In genomic region chr1:192789111-192789522, GRCm38 (mm10) we compare ENCODE assay signal across 8 mouse cellular contexts. TPM values are rescaled to one million over a fixed set of nuclear protein-coding genes. Genes with fewer than 3 reads are reported as not detected.
DNase-seq lines count a peak whose midpoint lies in the region; ATAC-seq lines count a peak whose summit lies in the region.

No protein-coding gene starts in this region.

- intact Hi-C loops in gastrocnemius, postnatal 14 days (cut with DNase I; ENCODE audit: low total_unique reads), result loop anchor here (10.0 kb wide), 1 partner anchor 126 kb away; no protein-coding TSS in a partner anchor

- no peaks in the 10 kb centered on the region for H3K9me3 ChIP-seq in hindbrain, embryonic 15.5 days
- no peaks in the 10 kb centered on the region for H3K9me3 ChIP-seq in limb, embryonic 10.5 days (replicated peaks)
- no peaks in the 10 kb centered on the region for H3K9me3 ChIP-seq in stomach, embryonic 16.5 days (replicated peaks; ENCODE audit: control insufficient read depth, low read length)

- peaks cover 24% of the 10 kb centered on the region for H3K4me1 ChIP-seq in hindbrain, embryonic 15.5 days (replicated peaks)
- peaks cover 87% of the 10 kb centered on the region for H3K4me1 ChIP-seq in limb, embryonic 10.5 days
- H3K4me1 ChIP-seq in stomach, embryonic 16.5 days (ENCODE audit: control insufficient read depth, insufficient read depth, low read length), result peaks cover 41% of the 10 kb centered on the region

- no peak overlapping the region for H3K9ac ChIP-seq in hindbrain, embryonic 15.5 days
- H3K9ac ChIP-seq in stomach, embryonic 16.5 days (ENCODE audit: low read length), result peak overlapping the region; percentile 2; the same call in 1 of the 2 replicates

- peak overlapping the region; percentile 65 for H3K27ac ChIP-seq in hindbrain, embryonic 15.5 days (replicated peaks)
- H3K27ac ChIP-seq in limb, embryonic 10.5 days, result peak overlapping the region; percentile 88
- peak overlapping the region; percentile 89 for H3K27ac ChIP-seq in stomach, embryonic 16.5 days (ENCODE audit: low read length)

- H3K4me2 ChIP-seq in hindbrain, embryonic 15.5 days, result no peak overlapping the region
- H3K4me2 ChIP-seq in stomach, embryonic 16.5 days (ENCODE audit: low read depth, low read length), result no peak overlapping the region

- peak; percentile 75 for ATAC-seq in hindbrain, embryonic 15.5 days (ENCODE audit: low FRiP score, low read depth)
- ATAC-seq in stomach, embryonic 16.5 days (ENCODE audit: insufficient read depth, low FRiP score), result peak; percentile 76

- no peak overlapping the region for H3K4me3 ChIP-seq in hindbrain, embryonic 15.5 days
- H3K4me3 ChIP-seq in limb, embryonic 10.5 days, result no peak overlapping the region
- no peak overlapping the region for H3K4me3 ChIP-seq in stomach, embryonic 16.5 days (replicated peaks; ENCODE audit: low read length)

- H3K36me3 ChIP-seq in hindbrain, embryonic 15.5 days, result no peaks in the 10 kb centered on the region
- H3K36me3 ChIP-seq in limb, embryonic 10.5 days, result no peaks in the 10 kb centered on the region
- H3K36me3 ChIP-seq in stomach, embryonic 16.5 days (ENCODE audit: control insufficient read depth, insufficient read depth, low read length), result no peaks in the 10 kb centered on the region

- peak; percentile 4 for DNase-seq in cerebellum, adult 11 months
- no peak for DNase-seq in cerebellum, postnatal 36 days
- peak; percentile 21 for DNase-seq in adrenal gland, postnatal 25 days
- peak; percentile 91 for DNase-seq in gastrocnemius, postnatal 14 days
- DNase-seq in limb, embryonic 10.5 days (ENCODE audit: low spot score), result no peak
- no peak for DNase-seq in thymus, postnatal 36 days

- no peaks in the 10 kb centered on the region for H3K27me3 ChIP-seq in hindbrain, embryonic 15.5 days
- H3K27me3 ChIP-seq in limb, embryonic 10.5 days (ENCODE audit: low read depth, poor library complexity, severe bottlenecking), result no peaks in the 10 kb centered on the region
- no peaks in the 10 kb centered on the region for H3K27me3 ChIP-seq in stomach, embryonic 16.5 days (ENCODE audit: control insufficient read depth, insufficient read depth, low read length)

- 75% methylated on average over 10 of the region's 10 CpGs for WGBS in hindbrain, embryonic 15.5 days
- 83% methylated on average over 10 of the region's 10 CpGs for WGBS in limb, embryonic 10.5 days
- 56% methylated on average over 10 of the region's 10 CpGs for WGBS in stomach, embryonic 16.5 days

RNA-seq across cellular contexts. Expression of gene Hhat, which starts 18.1 kb away (rescaled TPM):
- 5.7 and 8.3 TPM in 2 replicates for total RNA-seq in adrenal gland, postnatal 25 days (2021)
- 1 to 10 TPM; 1.4 to 2.0 TPM for total RNA-seq in gastrocnemius, postnatal 14 days (2021)
- polyA plus RNA-seq in hindbrain, embryonic 15.5 days (2015; fragmentation: Nextera tagmentation; extraction: Ambion mirVana), result 3.5 and 3.6 TPM in 2 replicates
- 13.2 and 13.7 TPM in 2 replicates for polyA plus RNA-seq in limb, embryonic 10.5 days (2016; fragmentation: Nextera tagmentation; extraction: Ambion mirVana)
- polyA plus RNA-seq in stomach, embryonic 16.5 days (2015; fragmentation: Nextera tagmentation; extraction: Ambion mirVana), result 8.1 and 8.9 TPM in 2 replicates

Comparison
In these comparisons a context has a peak if more than half of its experiments do, and no peak if none do; other contexts are left out.
1. DNase-seq: peak in cerebellum, adult 11 months (single experiment), adrenal gland, postnatal 25 days (single experiment) and gastrocnemius, postnatal 14 days (single experiment); none in cerebellum, postnatal 36 days (0 of 2), limb, embryonic 10.5 days (single experiment) and thymus, postnatal 36 days (0 of 2).
2. Peak in every context shown above with its lines, with median percentiles within 50 percentile points of each other: H3K27ac ChIP-seq.